Mouse (Mus musculus) embryonic fibroblast, embryonic 13.5 days (primary cell): ENCODE results near the gene Cacnb4.

Source experiments
- CTCF ChIP-seq: IDR thresholded peaks from 2 replicates; pipeline ENCODE4 v1.5.1; 2011; ENCODE audit warnings: mild to moderate bottlenecking, control low read depth, low read length, moderate library complexity, borderline replicate concordance; ENCODE audit not compliant: insufficient read depth
- POLR2A ChIP-seq: IDR thresholded peaks from 2 replicates; pipeline ENCODE4 v1.6.1; 2011; ENCODE audit warnings: low read depth, mild to moderate bottlenecking, control low read depth, low read length, moderate library complexity

DNA sequence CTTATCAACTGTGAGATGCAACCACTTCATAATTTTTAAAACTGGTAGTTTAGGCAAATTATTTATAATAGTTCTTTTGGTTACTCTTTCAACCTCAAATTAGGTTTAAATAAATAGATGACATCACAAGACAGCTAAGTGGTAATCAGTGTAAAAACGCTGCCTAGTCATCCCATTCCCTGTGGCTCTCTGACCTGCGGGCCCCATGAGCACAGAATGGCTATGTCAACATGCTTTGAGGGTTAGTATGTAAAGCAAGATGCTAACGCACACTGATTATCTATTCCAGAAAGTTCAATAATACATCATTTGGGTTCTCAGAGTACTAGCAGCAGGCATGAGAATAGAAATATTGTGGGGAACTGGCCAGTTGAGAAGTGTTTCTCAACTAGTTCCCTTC, 108.5 kb downstream of the Cacnb4 start:
- TF ChIP-seq CTCF (no peak), POLR2A (no peak)
